Mouse (Mus musculus): Measurements from ENCODE around the gene Ush2a.

Gene Ush2a

DNA sequence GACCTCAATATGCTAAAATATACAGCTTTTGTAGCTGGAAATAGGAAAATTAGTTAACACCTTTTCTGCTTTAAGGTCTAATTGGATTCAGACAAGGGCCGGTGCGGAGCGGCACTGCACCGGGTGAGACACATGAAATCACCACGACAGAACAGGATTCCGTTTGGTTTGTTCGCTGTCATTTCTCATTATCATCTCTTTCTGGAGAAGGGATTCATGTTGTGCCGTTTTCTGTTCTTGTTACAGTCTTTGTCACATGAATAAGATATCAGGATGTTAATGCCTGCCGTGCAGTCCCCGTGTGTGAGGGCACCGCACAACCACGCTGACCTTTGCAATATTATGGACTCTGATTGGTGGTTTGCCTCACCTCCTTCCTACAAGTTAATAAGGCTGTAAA lies 411.0 kb downstream of the Ush2a start:
- DNase-seq (ENCODE audit: low spot score): no peak

DNA sequence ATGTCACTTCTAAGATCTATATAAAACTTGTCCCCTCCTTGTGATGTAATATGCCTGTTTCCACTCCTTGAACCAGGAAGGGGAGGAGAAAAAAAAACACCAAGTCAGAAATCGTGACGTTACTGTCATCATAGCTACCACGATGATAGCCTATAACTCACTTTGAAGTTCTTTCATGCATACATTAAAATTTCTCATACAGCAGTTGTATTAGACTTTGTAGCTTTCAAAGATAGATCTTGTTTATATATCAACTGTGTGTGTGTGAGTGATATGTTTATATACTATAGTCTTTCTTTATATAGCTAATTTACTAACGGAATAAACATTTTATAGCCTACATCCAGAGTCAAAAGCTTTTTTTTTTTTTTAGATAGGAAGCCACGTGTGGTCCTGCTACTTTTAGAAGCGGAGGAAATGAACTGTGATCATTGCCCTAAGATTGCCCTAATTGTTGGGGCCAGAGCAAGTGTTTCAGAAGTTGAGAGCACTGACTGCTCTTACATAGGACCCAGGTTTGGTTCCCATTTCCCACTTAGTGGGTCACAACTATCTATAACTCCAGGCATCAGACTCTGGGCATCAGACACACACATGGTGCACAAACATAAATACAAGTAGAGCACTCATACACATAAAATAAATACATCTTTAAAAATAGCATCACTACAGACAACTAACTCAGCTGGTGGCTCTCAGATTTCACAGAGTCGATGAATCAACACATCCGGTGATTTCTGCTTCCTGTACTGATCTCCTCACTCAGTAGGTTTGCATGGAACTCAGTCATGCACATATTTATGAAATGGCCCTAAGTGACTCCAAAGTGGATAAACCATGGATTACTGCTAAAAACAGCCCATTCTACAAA lies 413.1 kb downstream of the Ush2a start:
- DNase-seq (ENCODE audit: low spot score): no peak

DNA sequence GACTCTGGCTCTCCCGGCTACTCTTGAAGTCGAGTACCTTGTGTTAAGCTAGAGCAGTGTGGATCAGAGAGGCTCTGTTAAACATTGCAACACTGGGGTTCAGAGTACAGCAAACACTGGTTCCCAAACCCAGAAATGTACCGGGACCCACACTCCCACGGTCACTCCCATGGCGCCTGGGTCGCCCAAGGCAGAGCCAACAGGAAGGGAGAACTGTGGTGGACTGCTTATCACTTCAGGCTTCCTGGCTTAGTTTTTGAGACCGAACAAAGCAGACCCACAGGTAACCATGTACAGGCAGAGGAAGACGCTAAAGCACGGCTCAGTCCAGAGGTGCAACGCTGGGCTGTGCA lies 413.7 kb downstream of the Ush2a start:
- no peak for DNase-seq (ENCODE audit: low spot score)

DNA sequence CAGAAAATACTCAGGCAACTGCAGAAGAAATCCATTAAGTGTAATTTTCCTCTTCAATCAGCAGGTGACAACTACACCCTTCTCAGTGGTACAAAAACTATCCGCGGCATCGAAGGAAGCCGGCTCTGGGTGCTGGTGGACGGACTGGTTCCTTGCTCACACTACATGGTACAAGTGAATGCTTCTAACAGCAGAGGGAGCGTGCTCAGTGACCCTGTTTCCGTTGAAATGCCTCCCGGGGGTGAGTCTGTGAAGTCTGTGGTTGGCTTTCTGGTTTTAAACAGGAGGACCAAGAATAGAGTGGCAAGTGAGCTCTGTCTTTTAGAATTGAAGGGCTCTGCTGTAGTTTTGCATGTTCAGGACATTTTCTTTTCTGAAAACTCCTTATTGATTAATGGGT lies 416.4 kb downstream of the Ush2a start:
- no peak for DNase-seq (ENCODE audit: low spot score)

- DNase-seq (ENCODE audit: low spot score): no peak
These were observed 424.5 kb downstream of the Ush2a start for GRCm38 (mm10) chr1:188686362-188686761.

GRCm38 (mm10) chr1:188696295-188696694 lies 434.5 kb downstream of the Ush2a start:
- DNase-seq (ENCODE audit: low spot score): no peak

- DNase-seq (ENCODE audit: low spot score): peak; percentile 9
These were observed 446.4 kb downstream of the Ush2a start for GRCm38 (mm10) chr1:188708176-188708575.

- DNase-seq (ENCODE audit: low spot score): no peak
These were observed 446.9 kb downstream of the Ush2a start for GRCm38 (mm10) chr1:188708694-188709093.

GRCm38 (mm10) chr1:188714131-188714530 lies 452.3 kb downstream of the Ush2a start:
- peak; percentile 6 for DNase-seq (ENCODE audit: low spot score)

GRCm38 (mm10) chr1:188714941-188715340 lies 453.1 kb downstream of the Ush2a start:
- no peak for DNase-seq (ENCODE audit: low spot score)

DNA sequence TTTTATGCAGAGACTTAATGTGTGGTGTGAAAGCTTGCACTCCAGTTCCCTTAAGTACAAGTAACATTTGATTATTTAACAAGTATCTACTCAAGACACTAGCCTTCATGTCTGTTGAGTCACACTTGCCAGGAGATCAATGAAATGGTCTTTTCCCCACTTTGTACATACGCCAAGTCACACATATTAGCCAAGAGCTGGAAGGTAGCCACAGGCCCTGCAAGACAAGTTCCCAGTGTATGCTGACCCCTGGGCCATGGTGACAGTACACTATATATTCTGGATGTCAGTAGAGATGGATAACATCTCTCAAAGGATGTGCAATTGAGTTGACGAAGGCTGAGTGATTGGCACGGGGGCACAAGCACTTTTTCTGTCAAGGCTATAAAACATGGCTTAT lies 455.1 kb downstream of the Ush2a start:
- no peak for DNase-seq (ENCODE audit: low spot score)

DNA sequence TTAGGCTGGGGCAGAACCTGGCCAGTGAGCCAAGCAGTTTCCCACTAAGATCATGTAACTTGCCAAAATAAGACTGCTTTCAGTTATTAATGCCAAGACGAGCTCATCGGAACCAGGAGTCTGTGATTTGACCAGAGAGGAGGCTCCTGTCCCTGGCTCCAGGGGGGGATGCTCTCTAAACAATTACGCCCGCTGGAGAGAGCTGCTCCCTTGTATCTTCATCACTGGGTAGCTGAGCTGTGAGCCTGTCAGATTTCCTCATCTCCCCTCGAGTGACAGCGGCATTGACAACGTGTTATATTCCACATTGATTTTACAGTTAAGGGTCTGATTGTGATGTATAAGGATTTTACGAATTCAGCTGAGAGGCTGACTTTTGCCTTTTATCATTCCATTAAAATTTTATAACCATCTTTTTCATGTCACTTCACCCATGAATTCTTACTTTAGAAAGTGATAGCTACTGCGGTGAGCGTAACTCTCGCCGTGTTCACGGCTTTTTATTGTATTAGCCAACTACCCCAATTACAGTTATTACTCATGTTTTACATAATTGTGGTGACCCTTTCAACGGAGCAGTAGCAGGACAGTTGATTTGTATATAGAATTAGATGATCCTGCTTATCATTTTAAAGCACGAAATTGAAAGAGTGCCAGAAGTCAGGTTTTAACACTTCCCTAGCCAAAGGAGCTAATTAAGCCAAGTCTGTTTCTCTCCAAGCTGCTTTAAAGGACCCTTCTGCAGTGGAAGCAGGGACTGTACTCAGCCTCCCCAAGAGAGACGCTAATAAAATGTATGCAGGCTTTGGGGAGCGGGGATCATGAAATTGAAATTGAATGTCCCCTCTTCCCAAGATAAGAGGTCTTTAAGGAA lies 463.5 kb downstream of the Ush2a start:
- no peak for DNase-seq (ENCODE audit: low spot score)

DNA sequence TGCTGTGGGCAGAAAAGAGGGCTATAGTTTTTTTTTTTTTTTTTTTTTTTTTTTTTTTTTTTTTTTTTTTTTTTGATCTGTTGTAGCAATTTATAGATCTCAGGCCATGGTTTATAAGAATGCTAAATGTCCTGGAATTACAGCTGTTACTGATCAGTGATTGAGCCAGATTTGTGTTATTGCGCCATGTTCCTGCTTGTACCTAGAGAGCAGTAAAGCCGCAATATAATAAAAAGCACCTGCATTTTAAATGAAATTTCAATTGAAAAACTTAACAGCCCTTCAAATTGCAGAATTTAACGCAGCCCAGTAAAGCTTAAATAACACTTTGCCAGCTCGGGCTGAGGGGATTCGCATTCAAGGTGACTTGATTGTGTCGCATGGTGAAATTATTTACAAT lies 465.1 kb downstream of the Ush2a start:
- no peak for DNase-seq (ENCODE audit: low spot score)

- DNase-seq (ENCODE audit: low spot score): no peak
These were observed 466.8 kb downstream of the Ush2a start for GRCm38 (mm10) chr1:188728625-188729024.

DNA sequence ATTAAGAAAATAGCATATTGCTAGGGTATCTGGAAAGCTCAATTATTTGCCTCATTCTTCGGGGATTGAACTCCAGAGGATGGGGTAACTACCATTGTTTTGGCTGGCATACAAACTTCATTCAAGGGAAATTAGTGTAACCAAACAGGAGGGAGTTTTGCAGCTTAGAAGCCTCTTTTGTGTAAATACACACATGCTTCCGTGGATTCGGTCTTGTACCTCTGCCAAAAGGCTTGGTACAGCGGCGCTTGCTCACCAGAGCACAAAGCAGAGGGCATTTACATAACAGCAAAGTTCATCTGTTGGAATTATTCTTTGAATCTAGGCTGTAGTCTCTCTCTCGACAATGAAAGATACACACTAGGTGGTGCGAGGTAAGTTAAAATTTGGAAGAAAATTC lies 467.4 kb downstream of the Ush2a start:
- no peak for DNase-seq (ENCODE audit: low spot score)

DNA sequence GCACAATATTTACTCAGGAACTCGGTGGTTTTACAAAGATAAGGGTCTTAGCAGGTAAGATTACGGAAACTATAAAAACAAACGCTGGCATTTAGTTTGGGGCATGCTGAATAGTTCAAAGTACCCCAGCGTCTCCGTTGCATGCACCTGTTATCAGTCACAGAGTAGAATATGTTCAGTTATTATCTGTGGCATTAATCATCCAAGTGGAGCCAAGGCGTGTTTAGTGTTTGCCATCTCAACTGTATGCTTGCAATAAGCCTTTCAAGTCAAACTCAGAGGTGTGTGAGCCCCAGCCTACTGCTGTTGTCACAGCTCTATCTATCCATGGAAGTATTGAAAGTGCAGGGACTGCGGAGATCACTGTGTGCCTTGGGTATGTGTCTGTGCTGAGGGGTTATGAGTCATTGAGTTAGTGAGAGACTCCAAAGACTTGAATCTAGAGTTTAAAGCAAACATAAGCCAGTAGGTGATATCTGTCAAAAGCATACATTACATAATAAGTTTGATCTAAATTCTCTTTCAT lies 473.0 kb downstream of the Ush2a start:
- no peak for DNase-seq (ENCODE audit: low spot score)

DNA sequence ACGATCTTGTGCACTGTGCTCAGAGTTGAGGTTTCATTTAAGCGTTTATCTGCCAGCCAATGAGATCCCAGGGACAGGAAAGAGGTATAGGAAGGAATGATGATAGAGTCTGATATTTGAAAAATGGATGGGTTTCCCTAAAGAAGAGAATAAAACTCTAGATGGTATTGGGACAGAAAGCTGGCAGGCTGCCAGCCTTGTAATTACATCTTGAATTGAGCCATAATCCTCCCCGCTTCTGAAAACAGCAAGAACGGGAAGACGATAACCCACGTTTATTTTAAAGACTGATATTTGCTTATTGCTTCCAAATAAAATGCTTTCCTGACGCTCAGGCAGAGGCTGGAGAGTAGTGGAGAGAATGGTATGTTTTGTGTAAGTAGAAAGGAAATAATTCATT lies 481.1 kb downstream of the Ush2a start:
- DNase-seq (ENCODE audit: low spot score): no peak

DNA sequence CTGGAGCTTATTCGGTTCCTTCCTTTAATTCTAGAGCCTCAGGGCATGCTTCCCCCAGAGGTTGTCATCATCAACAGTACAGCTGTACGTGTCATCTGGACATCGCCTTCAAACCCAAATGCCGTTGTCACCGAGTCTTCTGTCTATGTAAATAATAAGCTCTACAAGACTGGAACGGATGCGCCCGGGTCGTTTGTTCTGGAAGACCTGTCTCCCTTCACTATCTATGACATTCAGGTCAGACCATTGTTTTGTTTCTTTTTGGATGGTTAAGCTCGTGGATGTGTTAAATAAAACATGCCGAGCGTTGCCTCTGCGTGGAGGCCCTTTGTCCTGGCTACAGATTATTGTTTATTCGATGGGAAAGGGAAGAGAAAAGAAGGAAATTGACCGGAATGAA lies 493.2 kb downstream of the Ush2a start:
- DNase-seq (ENCODE audit: low spot score): no peak

DNA sequence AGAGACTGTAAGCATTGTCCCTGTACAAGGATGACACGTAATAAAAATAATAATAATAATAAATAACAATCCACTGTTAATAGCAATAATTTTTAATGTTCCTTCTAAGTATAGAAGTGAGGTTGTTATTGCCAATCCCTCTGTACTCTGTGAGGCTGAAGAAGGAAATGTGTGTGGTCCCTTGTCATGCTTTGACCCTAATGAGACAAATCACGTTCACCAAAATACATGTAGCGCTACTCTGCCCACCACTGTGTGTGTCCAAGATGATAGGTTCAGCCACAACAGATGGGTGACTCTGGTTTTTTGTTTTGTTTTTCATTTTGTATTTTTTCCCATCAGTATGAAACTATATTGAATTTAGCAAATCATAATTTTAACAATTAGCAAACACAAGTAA lies 498.7 kb downstream of the Ush2a start:
- no peak for DNase-seq (ENCODE audit: low spot score)

- no peak for DNase-seq (ENCODE audit: low spot score)
These were observed 500.6 kb downstream of the Ush2a start for GRCm38 (mm10) chr1:188762463-188762862.

GRCm38 (mm10) chr1:188763761-188764160 lies 501.9 kb downstream of the Ush2a start:
- no peak for DNase-seq (ENCODE audit: low spot score)

DNA sequence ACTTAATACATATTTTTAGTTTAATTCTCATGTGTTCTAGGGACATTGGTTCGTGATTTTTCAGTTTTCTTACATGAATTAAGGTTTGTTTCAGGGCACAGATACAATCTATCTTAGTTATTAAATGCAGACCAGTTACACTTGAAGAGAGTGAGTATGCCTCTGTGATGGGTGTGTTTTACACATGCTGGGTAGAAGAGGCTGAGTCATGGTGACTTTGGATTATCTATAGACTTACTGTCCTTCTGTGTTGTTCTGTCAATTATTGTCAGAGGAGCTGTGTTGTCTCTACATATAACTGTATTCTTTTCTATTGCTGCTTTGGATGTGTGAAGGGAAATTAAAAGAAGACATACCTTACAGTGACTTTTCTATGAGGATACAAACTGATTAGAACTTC lies 509.0 kb downstream of the Ush2a start:
- DNase-seq (ENCODE audit: low spot score): no peak

Data from layer of hippocampus, adult 11-12 months (tissue).